Mouse (Mus musculus) liver, postnatal 0 days (tissue): Measurements from ENCODE around the gene Cdiptos.

Experiments
- CTCF ChIP-seq: sonication (generic); IDR thresholded peaks from 2 replicates; pipeline ENCODE4 v1.5.1; 2016; ENCODE audit warnings: antibody characterized with exemption, low read depth
- EP300 ChIP-seq: IDR thresholded peaks from 2 replicates; pipeline ENCODE4 v1.6.1; 2016; ENCODE audit warnings: antibody characterized with exemption, low read depth, mild to moderate bottlenecking

- TF ChIP-seq CTCF: peak; percentile 43
- no peak for TF ChIP-seq EP300
These were observed 20.6 kb upstream of the Cdiptos start for GRCm38 (mm10) chr7:126996449-126996848.
